Mouse (Mus musculus): Measurements from ENCODE around the gene Lrrc1. TPM values are rescaled to one million over a fixed set of nuclear protein-coding genes. Genes with fewer than 3 reads are reported as not detected.

Gene Lrrc1
- total RNA-seq, 2 experiments from 2014 or later, result 7.3 to 7.8 TPM

DNA sequence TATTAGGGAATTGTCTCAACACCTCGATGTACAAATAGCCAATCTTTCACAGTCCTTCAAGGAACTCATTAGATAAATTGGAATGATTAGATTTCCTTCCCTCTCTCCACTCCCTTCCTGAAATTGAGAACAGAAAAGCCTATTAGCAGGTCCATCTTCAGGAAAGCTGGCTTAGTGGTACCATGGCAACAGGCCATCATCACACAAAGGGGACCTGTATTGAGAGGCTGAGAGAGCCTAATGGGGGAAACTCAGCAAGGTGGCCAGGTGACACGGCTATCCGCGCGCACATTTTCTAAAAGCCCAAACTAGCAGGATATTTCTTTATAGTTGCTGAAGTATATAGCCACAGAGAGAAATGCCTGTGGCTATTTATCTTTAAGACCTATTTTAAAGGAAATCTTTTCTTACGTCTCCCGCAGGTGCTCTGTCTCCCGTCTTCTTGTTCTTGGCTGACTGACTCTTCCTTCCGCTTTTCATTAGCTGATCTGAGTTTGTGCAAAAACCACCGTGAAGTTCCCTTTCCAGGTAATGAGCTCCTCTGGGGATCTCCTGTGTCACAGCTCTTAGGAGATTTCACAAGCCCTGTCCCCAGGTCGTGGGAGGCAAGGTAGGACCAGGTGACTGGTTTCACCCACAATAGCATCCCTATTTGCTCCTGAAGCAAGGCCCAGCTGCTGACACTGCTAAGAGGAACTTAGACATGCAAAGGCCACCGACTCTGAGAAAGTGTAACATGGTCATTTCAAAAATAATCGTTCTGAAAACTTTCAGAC, 145.6 kb downstream of the Lrrc1 start:
- DNase-seq (ENCODE audit: low spot score in 2 of 2), result no peak

DNA sequence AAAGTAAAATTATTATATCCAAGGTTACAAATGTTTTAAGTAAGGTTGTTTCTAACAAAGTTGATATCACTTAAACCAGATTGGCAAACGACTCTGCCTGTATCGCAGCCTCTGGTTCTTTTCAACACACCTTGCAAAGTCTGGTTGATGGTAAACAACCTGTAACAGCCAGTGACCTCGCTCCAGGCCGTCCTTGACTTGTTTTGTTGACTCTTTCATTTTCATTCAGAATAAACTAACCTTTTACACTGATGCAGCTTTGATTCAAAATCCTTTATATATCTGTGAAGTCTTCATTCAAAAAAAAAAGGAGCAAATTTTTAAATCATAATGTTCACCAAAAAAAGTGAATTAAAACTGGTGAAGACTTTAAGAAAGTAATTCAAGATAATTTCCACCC, 147.6 kb downstream of the Lrrc1 start:
- DNase-seq (ENCODE audit: low spot score in 2 of 2), result no peak

GRCm38 (mm10) chr9:77391248-77391647, 153.4 kb downstream of the Lrrc1 start:
- no peak for DNase-seq (ENCODE audit: low spot score in 2 of 2)

DNA sequence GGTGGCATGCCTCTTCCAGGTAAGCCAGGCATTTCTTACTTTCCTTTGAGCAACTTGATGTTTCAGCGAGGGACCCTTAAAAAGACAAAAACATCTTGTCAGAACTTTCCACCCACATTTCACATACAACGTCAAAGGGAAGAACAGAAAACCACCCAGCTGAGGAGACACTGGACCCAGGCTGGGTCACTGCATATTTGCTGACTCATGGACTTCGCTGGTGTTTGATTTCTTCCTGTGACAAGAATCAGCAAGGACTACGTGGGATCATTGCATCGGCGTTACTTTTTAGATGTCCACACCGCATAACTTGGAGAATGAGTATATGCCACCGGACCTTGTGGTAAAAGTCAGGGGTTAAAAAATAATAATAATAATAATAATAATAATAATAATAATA, 155.7 kb downstream of the Lrrc1 start:
- DNase-seq (ENCODE audit: low spot score in 2 of 2), result no peak

- peak in 1 of 2 experiments; percentile 27 for DNase-seq (ENCODE audit: low spot score in 2 of 2)
These were observed 157.9 kb downstream of the Lrrc1 start for GRCm38 (mm10) chr9:77386751-77387150.

DNA sequence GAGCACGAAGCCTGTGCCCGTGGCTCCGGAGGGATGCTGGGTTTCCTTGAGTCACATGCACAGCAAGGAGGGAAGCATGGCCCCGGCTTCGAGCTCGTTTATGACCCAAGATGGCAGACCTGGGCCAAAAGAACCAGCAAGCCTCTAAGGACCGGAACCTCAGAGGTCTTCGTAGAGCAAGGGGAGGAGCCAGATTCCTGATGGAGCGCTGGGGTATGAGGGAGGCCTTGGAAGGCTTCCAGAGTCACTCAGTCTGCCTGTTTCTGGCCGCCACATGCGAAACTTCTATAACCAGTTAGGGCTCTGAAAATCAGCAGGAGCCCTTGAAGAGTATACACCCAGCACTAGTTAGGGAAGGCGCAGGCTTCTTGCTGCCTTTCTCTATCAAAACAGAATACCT, 159.1 kb downstream of the Lrrc1 start:
- no peak for DNase-seq (ENCODE audit: low spot score in 2 of 2)

GRCm38 (mm10) chr9:77384651-77385050, 160.0 kb downstream of the Lrrc1 start:
- DNase-seq (ENCODE audit: low spot score in 2 of 2), result no peak

DNA sequence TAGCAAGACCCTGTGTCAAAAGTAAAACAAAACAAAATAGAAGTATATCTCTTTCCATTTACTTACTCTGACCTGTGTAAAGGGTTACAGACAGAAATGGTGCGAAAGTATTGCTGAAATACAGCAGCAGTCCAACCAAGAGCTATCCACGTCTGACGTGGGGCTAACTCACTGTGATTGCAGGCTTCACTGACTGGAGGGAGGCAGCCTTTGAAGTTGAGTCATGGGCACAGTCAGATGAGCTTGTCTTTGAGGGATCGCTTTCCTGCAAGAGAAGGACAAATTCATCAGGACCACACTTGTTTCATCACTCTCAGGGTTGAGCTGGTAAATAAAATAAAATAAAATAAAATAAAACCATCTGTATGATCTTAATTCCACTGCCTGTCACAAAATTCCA, 160.7 kb downstream of the Lrrc1 start:
- no peak for DNase-seq (ENCODE audit: low spot score in 2 of 2)

- DNase-seq (ENCODE audit: low spot score in 2 of 2), result no peak
These were observed 162.2 kb downstream of the Lrrc1 start for GRCm38 (mm10) chr9:77382514-77382913.

GRCm38 (mm10) chr9:77381565-77381964, 163.1 kb downstream of the Lrrc1 start:
- peak; percentile 69 to 71 for DNase-seq (ENCODE audit: low spot score in 2 of 2)

Small RNAs within 50 kb of the gene (microRNA-seq; reads per million reads assigned to microRNA genes)
- 0 reads per million in 2 experiments for gene Gm25250

Other genes with a start within 250 kb of the Lrrc1 start
- 10 to 100 TPM; 41.6 to 54.9 TPM for gene Mlip, start 191.9 kb downstream of the Lrrc1 start, total RNA-seq (2021)
- gene Klhl31, start 91.6 kb upstream of the Lrrc1 start, total RNA-seq (2021), result under 1 TPM; 0.07 to 0.12 TPM
- 10 to 100 TPM; 40.4 to 41.6 TPM for gene Gclc, start 209.7 kb upstream of the Lrrc1 start, total RNA-seq (2021)

Data from layer of hippocampus, postnatal 14 days (tissue).